Mouse (Mus musculus): ENCODE measurements around the gene Plcl2.

Plcl2 gene

DNA sequence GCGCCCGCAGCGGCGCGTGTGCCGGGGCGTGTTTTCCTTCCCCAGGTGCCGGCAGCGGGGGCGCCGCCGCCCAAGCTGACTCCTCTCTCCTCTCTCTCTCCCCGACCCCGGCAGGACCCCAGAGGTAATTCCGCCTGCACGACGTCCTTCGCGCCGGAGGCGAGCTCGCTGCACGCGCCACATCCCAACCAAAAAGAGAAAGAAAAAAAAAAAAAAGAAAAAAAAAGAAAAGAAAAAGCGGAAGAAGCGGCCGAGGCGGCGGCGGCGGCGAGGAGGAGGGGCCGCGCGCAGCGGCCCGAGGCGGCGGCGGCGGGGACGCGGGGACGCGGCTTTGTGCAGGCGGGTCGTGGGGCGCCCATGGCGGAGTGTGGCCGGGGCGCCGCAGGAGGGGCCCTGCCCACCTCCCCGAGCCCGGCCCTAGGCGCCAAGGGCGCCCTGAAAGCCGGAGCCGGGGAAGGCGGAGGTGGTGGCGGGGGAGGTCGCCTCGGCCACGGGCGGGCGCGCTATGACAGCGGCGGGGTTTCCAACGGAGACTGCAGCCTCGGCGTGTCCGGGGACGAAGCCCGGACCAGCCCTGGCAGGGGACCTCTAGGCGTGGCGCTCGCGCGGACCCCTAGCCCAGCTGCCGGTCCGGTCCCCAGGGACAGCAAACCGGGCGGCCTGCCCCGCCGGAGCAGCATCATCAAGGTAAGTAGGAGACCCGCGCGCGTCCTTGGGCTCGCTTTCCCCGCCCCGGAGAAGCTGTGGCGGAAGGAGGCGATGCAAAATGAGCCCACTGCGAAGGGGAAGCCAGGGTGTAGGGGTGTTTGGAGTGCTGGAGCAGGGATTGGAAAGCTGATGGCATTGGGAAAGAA lies at the start of gene Plcl2:
Gene Plcl2, plus strand, starts transcription at position 153 of the 854 bp plus-strand sequence.
- DNase-seq (ENCODE audit: low read depth, low spot score) = no peak

DNA sequence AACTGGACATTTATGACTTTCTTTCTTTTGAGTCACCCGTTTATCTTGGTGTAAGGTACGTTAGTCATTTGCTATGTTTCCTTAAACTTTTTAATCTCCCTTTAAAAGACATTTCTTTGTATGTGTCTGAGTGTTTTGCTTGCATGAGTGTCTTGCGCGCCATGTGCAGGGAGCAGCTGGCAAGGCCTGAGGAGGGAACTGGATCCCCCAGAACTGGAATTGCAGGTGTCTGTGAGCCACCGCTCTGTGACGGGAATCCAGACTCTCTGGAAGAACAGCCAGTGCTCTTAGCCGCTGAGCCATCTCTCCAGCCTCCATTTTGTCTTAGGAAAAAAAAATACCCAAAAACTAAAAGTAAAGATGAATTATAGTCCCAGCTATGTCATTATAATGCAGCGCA lies 48.9 kb upstream of the Plcl2 start:
- DNase-seq (ENCODE audit: low read depth, low spot score) = no peak

DNA sequence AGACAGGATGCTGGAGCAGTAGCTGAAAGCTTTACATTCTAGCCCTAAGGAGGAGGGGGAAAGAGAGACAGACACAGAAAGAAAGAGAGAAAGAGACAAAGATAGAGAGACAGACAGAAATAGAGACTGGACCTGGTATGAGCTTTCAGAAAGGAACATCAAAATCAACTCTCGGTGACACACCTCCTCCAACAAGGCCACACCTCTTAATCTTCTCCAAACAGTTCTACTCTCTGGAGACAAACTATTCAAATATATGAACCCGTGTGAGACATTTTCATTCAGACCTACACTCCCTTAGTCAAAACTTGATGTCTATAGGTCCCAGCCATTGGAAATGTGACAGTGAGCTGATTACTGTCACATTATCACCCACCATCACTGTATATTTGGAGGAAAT lies 41.8 kb upstream of the Plcl2 start:
- DNase-seq (ENCODE audit: low read depth, low spot score) = no peak

DNA sequence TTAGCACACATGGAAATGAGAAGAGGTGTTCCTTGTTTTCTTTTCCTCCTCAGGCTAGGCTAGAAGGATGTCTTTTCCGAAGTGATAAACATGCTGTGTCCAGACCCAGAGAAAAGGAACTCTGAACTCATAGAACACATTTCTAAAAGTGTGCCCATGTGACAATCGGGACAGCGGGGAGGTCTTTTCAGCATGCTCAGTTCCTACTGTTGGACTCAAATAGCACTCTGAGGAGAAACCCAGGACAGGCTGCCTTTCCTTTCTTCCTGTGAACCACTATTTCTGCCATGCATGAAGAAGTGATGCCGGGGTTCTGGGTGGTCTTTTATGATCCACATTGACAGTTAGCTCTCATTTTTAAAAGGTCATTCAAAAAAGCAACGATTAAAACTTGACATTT lies 40.1 kb upstream of the Plcl2 start:
- DNase-seq (ENCODE audit: low read depth, low spot score) = no peak

DNA sequence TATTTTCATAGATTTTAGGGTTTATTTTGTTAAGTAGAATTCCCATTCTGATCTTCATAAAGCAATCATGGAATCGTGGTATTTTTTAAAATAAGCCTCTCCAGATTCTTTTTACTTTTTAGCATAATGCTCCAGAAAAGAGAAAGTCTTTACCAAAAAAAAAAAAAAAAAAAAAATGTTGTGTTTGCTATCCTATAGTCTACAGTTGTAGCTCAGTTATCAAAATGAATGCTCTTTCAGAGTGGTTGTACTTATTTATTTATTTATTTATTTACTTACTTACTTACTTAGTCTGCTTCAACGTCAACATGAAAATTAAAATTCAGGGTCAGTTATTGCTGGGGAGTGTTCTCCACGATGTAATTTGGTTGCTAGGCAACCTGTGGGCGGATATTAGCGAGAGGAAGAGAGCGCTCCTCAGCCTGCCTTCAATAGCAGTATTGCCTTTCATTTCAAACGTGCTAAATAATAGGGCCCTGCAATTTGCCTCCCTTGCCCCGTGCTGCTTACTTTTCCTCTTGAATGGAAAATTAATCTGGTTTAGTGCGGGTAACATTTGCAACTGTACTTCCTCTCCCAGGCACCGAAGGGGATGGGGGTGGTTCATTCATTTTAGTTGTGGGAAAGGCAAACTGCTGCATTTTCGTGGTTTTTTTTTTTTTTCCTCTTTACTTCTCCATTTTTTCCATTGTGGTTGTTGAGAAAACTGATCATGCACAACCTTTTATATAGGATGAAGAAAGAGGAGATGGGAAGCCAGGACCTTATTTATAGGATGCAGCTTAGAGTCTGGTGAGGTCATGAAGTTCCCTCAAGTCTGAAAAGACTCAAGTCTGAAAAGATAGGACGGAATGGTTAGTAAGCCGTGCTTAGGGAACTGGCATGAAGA lies 39.4 kb upstream of the Plcl2 start:
- DNase-seq (ENCODE audit: low read depth, low spot score) = peak; percentile 2

DNA sequence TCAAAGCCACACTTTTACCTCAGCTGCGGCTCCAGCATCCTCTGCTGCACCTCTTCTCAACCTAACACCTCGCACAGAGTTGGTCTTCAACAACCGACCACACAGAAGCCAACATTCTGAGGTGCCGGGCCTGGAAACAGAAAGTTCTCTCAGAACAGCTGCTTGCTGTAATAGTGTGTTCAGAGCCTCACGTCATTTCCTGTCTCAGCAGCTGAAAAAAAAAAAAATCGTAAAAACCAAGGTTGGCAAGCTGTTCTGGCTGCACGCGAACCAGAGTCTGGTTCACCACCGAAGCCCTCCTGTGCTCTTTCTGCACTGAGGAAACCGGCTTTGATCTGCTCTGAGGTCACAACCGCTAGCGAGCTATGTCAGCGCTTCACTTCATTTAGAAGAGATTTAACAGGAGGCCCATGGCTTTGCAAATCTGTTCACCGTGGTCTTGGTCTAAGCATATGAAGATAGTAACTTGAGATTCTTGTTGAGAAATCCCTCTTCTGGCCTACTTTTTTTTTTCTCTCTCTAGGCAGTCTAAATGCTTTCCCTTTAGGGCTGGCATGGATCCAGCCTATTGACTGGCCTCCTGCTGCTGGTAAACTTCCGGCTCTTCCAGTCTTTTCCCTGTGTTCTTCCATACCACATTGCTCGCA lies 38.6 kb upstream of the Plcl2 start:
- DNase-seq (ENCODE audit: low read depth, low spot score) = peak; percentile 59

- DNase-seq (ENCODE audit: low read depth, low spot score) = no peak
Observed at GRCm38 (mm10) chr17:50471230-50471629, 38.0 kb upstream of the Plcl2 start.

- no peak for DNase-seq (ENCODE audit: low read depth, low spot score)
Observed at GRCm38 (mm10) chr17:50477277-50477676, 31.9 kb upstream of the Plcl2 start.

- DNase-seq (ENCODE audit: low read depth, low spot score) = no peak
Observed at GRCm38 (mm10) chr17:50480867-50481266, 28.3 kb upstream of the Plcl2 start.

DNA sequence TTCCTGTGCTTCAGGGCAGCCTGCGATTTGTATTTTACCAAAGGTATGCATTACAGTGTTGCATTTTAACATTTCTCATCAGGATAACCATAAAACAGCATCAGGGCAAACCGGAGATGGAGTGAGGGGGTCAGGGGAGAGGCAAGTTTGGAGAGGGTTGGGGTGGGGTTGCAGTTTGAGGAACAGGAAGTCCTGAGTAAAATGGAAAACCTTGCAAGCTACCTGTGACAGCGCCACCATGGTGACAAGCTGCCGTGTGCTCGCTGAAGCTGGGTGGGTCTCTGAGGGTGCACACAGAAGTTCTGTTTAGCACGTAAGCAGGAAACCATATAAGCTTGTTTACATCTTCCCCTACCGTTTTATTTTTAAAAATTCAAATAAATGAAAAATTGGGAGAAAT lies 25.5 kb upstream of the Plcl2 start:
- no peak for DNase-seq (ENCODE audit: low read depth, low spot score)

DNA sequence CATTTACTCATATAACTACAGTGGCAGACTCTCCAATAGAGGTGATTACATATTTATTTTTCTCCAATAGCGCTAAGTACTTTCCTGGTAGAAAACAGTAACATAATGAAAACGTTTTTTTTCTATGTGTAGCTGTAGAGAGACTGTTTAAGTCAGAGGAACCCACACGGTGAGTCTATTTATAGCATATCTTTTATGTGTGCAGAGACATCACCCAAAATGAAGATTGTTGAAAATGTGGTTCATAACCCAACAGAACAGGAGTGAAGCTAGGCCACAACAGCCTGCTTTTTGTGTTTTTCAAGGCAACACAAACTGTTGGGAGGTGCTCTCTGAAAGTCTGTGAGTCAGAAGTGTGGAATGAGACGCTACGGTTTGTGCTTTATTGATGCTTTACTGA lies 24.2 kb upstream of the Plcl2 start:
- no peak for DNase-seq (ENCODE audit: low read depth, low spot score)

DNA sequence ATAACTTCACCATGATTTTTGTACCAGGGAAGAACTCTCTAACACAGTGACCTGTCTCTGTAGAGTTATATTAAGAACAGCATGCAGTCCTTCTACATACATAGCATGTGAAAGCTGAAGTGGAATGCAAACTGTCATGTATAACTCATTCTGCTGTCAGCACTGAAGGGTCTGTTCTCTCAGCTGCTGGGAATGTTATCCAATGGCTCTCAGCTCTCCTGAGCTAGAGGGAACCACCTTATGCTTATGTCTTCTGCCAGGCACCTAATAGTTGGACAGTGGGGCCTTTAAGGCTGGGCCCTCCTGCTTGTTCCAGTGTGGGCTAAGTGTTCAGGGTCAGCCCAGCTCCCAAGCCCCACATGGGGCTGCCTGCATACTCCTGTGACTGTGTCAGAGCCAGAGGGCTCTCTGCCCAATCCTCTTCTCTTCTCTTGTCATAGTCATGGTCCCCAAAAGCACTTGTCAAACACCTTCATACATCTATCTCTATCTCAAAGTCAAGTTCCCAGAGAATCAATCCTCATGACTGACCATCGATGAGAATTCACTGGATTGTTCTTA lies 22.1 kb upstream of the Plcl2 start:
- no peak for DNase-seq (ENCODE audit: low read depth, low spot score)

- DNase-seq (ENCODE audit: low read depth, low spot score) = no peak
Observed at GRCm38 (mm10) chr17:50487670-50488069, 21.5 kb upstream of the Plcl2 start.

GRCm38 (mm10) chr17:50488406-50488805 lies 20.8 kb upstream of the Plcl2 start:
- no peak for DNase-seq (ENCODE audit: low read depth, low spot score)

DNA sequence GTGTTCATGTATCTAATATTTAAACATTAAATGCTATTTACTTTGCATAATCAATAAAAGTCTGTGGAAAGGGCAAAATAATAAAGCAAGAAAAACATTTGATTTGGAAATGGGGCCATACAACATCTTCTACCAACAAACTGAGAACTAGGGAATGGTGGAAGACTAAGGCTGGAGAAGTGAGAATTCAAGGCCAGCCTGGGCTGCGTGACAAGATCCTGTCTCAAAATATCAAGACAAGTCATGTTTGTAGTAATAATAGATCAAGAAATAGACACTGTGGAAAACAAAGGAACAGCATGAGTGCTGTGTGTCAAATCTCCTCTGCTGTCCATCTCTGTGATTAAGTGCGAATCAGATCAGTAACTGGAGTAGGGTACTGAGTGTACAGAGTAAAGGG lies 20.3 kb upstream of the Plcl2 start:
- DNase-seq (ENCODE audit: low read depth, low spot score) = no peak

DNA sequence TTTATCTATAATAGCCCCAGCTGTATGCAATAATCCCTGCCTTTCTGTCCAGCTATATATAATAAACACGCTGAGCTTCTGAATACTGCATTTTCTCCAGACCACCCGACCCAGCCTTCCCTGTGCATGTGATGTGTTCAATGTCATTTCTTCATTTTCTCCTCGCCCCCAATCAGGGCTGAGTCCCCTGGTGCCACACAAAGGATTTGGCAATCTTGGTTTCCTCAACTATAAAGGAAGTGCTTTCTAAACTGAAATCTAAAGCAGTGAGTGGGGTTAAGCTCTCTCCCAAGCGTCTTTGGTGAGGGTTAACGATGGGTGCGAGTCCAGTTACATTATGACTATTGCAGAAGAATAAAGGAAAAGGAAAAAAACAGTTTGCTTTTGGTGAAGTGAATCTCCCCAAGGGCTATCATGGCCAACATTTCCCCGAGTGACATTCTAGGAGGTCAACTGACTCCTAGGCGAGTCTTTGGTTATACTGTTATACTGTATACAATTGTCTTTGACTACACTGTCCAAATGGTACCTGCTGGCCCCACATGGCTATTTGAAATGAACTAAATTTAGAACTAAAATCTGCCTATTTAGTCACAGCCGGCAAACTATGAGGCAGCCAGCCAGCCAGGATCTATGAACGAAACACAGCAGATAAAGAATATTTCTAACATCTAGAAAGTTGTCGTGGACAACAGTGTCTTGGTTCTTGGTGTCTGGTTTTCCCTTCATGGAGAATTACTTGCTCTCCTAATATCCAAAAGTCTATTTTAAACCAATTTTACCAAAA lies 18.4 kb upstream of the Plcl2 start:
- DNase-seq (ENCODE audit: low read depth, low spot score) = no peak

DNA sequence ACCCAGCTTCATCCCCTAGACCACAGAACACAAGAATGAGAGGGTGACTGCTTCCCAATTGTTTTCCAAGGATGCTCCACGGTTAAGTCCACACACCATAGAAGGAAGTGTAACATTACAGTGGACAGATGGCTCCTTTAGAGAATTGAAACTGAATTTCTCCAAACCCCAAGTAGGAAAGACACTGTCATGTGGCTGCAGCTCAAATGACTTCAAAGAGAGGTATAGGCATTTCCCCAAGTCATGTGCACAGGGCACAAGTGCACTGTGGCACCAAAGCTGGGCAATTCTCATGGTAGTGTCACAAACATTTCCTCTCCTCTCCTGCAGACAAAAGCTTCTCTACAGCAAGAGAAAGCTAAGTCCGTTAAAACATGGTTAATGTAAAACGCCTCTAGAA lies 17.7 kb upstream of the Plcl2 start:
- no peak for DNase-seq (ENCODE audit: low read depth, low spot score)

- DNase-seq (ENCODE audit: low read depth, low spot score) = no peak
Observed at GRCm38 (mm10) chr17:50495216-50495889, 13.8 kb upstream of the Plcl2 start.

GRCm38 (mm10) chr17:50498062-50498697 lies 11.0 kb upstream of the Plcl2 start:
- no peak for DNase-seq (ENCODE audit: low read depth, low spot score)
